Mouse (Mus musculus): ENCODE measurements around the gene Frat1.
"Not testable (repeated sequence)": the region's sequence is repeated elsewhere in the genome, so short reads cannot be mapped to it uniquely, and the experiment has no call there.

The Frat1 gene

GRCm38 (mm10) chr19:41841105-41841750 is 11.5 kb downstream of the Frat1 start:
- in situ Hi-C loops (cut with MboI, MseI): no loop called here

- in situ Hi-C loops (cut with MboI, MseI): no loop called here
Measured at GRCm38 (mm10) chr19:41842196-41842595, 12.4 kb downstream of the Frat1 start.

GRCm38 (mm10) chr19:41842706-41843105 is 12.9 kb downstream of the Frat1 start:
- in situ Hi-C loops (cut with MboI, MseI): no loop called here

- in situ Hi-C loops (cut with MboI, MseI): no loop called here
Measured at GRCm38 (mm10) chr19:41844345-41844744, 14.6 kb downstream of the Frat1 start.

GRCm38 (mm10) chr19:41846366-41847090 is 16.8 kb downstream of the Frat1 start:
- in situ Hi-C loops (cut with MboI, MseI): no loop called here

GRCm38 (mm10) chr19:41847091-41847581 is 17.4 kb downstream of the Frat1 start:
- in situ Hi-C loops (cut with MboI, MseI): no loop called here

GRCm38 (mm10) chr19:41847614-41847991 is 17.8 kb downstream of the Frat1 start:
- in situ Hi-C loops (cut with MboI, MseI): not testable (repeated sequence)

GRCm38 (mm10) chr19:41847992-41848851 is 18.5 kb downstream of the Frat1 start, which contains the start of gene Frat2:
Gene Frat2, minus strand, starts transcription at chr19:41848132.
- in situ Hi-C loops (cut with MboI, MseI): no loop called here

GRCm38 (mm10) chr19:41850021-41850718 is 20.4 kb downstream of the Frat1 start:
- in situ Hi-C loops (cut with MboI, MseI): no loop called here

- in situ Hi-C loops (cut with MboI, MseI): no loop called here
Measured at GRCm38 (mm10) chr19:41850719-41851543, 21.2 kb downstream of the Frat1 start.

- in situ Hi-C loops (cut with MboI, MseI): no loop called here
Measured at GRCm38 (mm10) chr19:41852423-41852822, 22.7 kb downstream of the Frat1 start.

GRCm38 (mm10) chr19:41857086-41857762 is 27.5 kb downstream of the Frat1 start:
- in situ Hi-C loops (cut with MboI, MseI): no loop called here

- in situ Hi-C loops (cut with MboI, MseI): no loop called here
Measured at GRCm38 (mm10) chr19:41857816-41858310, 28.1 kb downstream of the Frat1 start.

GRCm38 (mm10) chr19:41866707-41867106 is 36.9 kb downstream of the Frat1 start:
- in situ Hi-C loops (cut with MboI, MseI): no loop called here

- in situ Hi-C loops (cut with MboI, MseI): no loop called here
Measured at GRCm38 (mm10) chr19:41869296-41869695, 39.5 kb downstream of the Frat1 start.

- in situ Hi-C loops (cut with MboI, MseI): loop anchor here (10.0 kb wide), 1 partner anchor 205 kb away; no protein-coding TSS in a partner anchor
Measured at GRCm38 (mm10) chr19:41869946-41870345, 40.2 kb downstream of the Frat1 start.

- in situ Hi-C loops (cut with MboI, MseI): loop anchor here (10.0 kb wide), 1 partner anchor 207 kb away; no protein-coding TSS in a partner anchor
Measured at GRCm38 (mm10) chr19:41872285-41872684, 42.5 kb downstream of the Frat1 start.

- in situ Hi-C loops (cut with MboI, MseI): loop anchor here (10.0 kb wide), 1 partner anchor 210 kb away; no protein-coding TSS in a partner anchor
Measured at GRCm38 (mm10) chr19:41874356-41874755, 44.6 kb downstream of the Frat1 start.

GRCm38 (mm10) chr19:41881842-41882241 is 52.1 kb downstream of the Frat1 start:
- in situ Hi-C loops (cut with MboI, MseI): no loop called here

Data from T-helper 1 cell (primary cell).